Mouse (Mus musculus) gastrocnemius, postnatal 10 days (tissue): ENCODE results near the gene Pafah1b3. TPM values are rescaled to one million over a fixed set of nuclear protein-coding genes. Genes with fewer than 3 reads are reported as not detected.

ENCODE experiments used
- total RNA-seq, 2 experiments: library from RNA; stranded (reverse); gene quantifications; 2 replicates each; pipeline ENCODE4 v1.2.3; 2021

Pafah1b3 gene
- total RNA-seq, 2 experiments from 2014 or later: 7.5 to 12.3 TPM

Other genes starting within 250 kb of the Pafah1b3 start
- gene Grik5, start 225.6 kb downstream of the Pafah1b3 start, total RNA-seq: 10 to 100 TPM in 1 of 2 experiments, 1 to 10 TPM in 1; 7.2 to 11.0 TPM
- 1 to 10 TPM; 6.9 to 9.0 TPM for gene Zfp574, start 225.4 kb downstream of the Pafah1b3 start, total RNA-seq
- under 1 TPM; 0.16 to 0.77 TPM for gene Pou2f2, start 118.3 kb downstream of the Pafah1b3 start, total RNA-seq
- 1 to 10 TPM; 6.3 to 7.4 TPM for gene Dedd2, start 77.4 kb downstream of the Pafah1b3 start, total RNA-seq
- 1 to 10 TPM; 6.2 to 8.5 TPM for gene Zfp526, start 76.6 kb downstream of the Pafah1b3 start, total RNA-seq
- gene Gsk3a, start 60.1 kb downstream of the Pafah1b3 start, total RNA-seq: 10 to 100 TPM; 51.1 to 60.2 TPM
- 10 to 100 TPM; 14.9 to 18.4 TPM for gene Erf, start 47.2 kb downstream of the Pafah1b3 start, total RNA-seq
- gene Cic, start 30.3 kb downstream of the Pafah1b3 start, total RNA-seq: 10 to 100 TPM; 65.7 to 73.4 TPM
- gene Prr19, start 3.4 kb upstream of the Pafah1b3 start, total RNA-seq: not detected
- gene Tmem145, start 8.1 kb upstream of the Pafah1b3 start, total RNA-seq: not detected
- 10 to 100 TPM; 24.0 to 27.2 TPM for gene Megf8, start 19.2 kb upstream of the Pafah1b3 start, total RNA-seq
- gene Cnfn, start 71.7 kb upstream of the Pafah1b3 start, total RNA-seq: not detected
- gene Lipe, start 100.7 kb upstream of the Pafah1b3 start, total RNA-seq: 10 to 100 TPM; 18.2 to 18.4 TPM
- not detected for gene Cxcl17, start 114.9 kb upstream of the Pafah1b3 start, total RNA-seq
- 1 to 10 TPM; 4.9 to 7.8 TPM for gene Ceacam1, start 179.6 kb upstream of the Pafah1b3 start, total RNA-seq
- gene Ceacam2, start 241.9 kb upstream of the Pafah1b3 start, total RNA-seq: under 1 TPM; 0.35 to 0.75 TPM